Mouse (Mus musculus) bone marrow, adult 2 months (tissue): ENCODE data around the gene Mtcl1.

Experiments
- CTCF ChIP-seq: fragments of 200-500 bp; IDR thresholded peaks from 2 replicates; pipeline ENCODE4 v1.5.1; 2011; ENCODE audit warnings: low read length, control low read depth; ENCODE audit not compliant: control insufficient read depth, insufficient read depth
- POLR2A ChIP-seq: fragments of 200-500 bp; IDR thresholded peaks from 2 replicates; pipeline ENCODE4 v1.6.1; 2011; ENCODE audit warnings: low read depth, mild to moderate bottlenecking, control low read depth, low read length, borderline replicate concordance; ENCODE audit not compliant: control insufficient read depth

DNA sequence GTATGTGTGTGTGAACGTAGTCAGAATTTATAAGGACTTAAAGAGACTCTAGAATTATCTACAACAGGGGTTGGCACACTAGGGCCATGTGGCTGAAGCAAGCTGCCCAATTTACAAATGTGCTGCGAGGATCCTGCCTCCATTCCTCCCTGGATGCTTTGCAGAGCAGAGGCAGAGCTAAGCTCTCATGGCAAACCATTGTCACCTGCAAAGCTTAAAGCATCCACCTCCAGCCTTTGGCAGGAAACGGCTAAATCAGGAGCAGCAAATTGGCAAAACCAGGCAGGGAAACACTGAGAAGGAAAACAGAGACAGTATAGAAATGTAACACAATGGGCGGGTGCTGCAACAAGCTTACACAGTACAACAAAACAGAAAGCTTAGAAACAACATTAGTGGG, 61.2 kb downstream of the Mtcl1 start:
- TF ChIP-seq POLR2A (no peak), CTCF (no peak)
